22 mouse cellular contexts compared by ENCODE assay signal in the genomic region with DNA sequence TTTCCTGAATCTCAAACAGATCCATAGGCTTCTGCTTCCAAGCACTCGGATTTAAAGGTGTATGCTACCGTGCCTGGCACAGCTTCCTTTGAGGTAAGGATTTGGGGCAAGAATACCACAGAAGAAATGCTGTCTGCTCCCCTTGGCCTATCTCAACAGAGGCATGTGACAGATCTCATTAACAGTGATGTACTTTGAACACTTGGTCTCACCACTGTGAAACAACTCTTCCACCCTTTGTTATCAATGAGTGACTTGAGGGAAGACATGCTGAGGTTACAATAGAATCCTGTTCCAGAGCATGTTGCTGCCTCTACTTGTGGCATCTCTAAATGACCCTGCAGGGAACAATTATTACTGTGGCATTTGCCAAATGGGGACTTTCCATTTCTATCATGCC. TPM values are rescaled to one million over a fixed set of nuclear protein-coding genes. Genes with fewer than 3 reads are reported as not detected.
DNase-seq lines count a peak whose midpoint lies in the region; ATAC-seq lines count a peak whose summit lies in the region.
"Had no signal": no experiment of that assay in that cellular context is flagged by ENCODE, and none has a peak within 500 bp of the region (broad histone marks: within the 10 kb centered on the region; RNA-seq: fewer than 3 reads in every experiment).

No protein-coding gene starts in this region.

- no peaks in the 10 kb centered on the region for H3K27me3 ChIP-seq in intestine, embryonic 16.5 days (replicated peaks; ENCODE audit: control insufficient read depth, insufficient read depth, low read length)
- H3K27me3 ChIP-seq in intestine, embryonic 15.5 days (replicated peaks): no peaks in the 10 kb centered on the region
- H3K27me3 ChIP-seq: CH12.LX; embryonic facial prominence, embryonic 12.5 days; forebrain, embryonic 13.5 days; forebrain, embryonic 15.5 days had no signal

- H3K9me3 ChIP-seq in intestine, embryonic 16.5 days (ENCODE audit: control insufficient read depth, low read length): no peaks in the 10 kb centered on the region
- no peaks in the 10 kb centered on the region for H3K9me3 ChIP-seq in intestine, embryonic 15.5 days
- H3K9me3 ChIP-seq: embryonic facial prominence, embryonic 10.5 days; embryonic facial prominence, embryonic 12.5 days; forebrain, embryonic 13.5 days; forebrain, embryonic 15.5 days; G1E had no signal

- H3K4me1 ChIP-seq in intestine, embryonic 16.5 days (ENCODE audit: control insufficient read depth, insufficient read depth, low read length): no peaks in the 10 kb centered on the region
- H3K4me1 ChIP-seq in intestine, embryonic 15.5 days (replicated peaks): no peaks in the 10 kb centered on the region
- H3K4me1 ChIP-seq: embryonic facial prominence, embryonic 12.5 days; forebrain, embryonic 13.5 days had no signal

- peak; percentile 53 for ATAC-seq in intestine, embryonic 16.5 days
- ATAC-seq in intestine, embryonic 15.5 days: no peak
- ATAC-seq: CD4-positive, CD25-positive, alpha-beta regulatory T cell, adult 4 months; forebrain, embryonic 13.5 days; forebrain, embryonic 15.5 days; forebrain, postnatal 0 days had no signal

- no peak overlapping the region for H3K4me2 ChIP-seq in intestine, embryonic 16.5 days (ENCODE audit: low read depth, low read length)
- H3K4me2 ChIP-seq in intestine, embryonic 15.5 days (replicated peaks): no peak overlapping the region
- H3K4me2 ChIP-seq: embryonic facial prominence, embryonic 12.5 days; forebrain, embryonic 13.5 days; forebrain, embryonic 15.5 days had no signal

- H3K27ac ChIP-seq in intestine, embryonic 16.5 days (ENCODE audit: low read length): no peak overlapping the region
- H3K27ac ChIP-seq in intestine, embryonic 15.5 days: no peak overlapping the region
- H3K27ac ChIP-seq: embryonic facial prominence, embryonic 10.5 days; embryonic facial prominence, embryonic 12.5 days; forebrain, embryonic 13.5 days; forebrain, embryonic 15.5 days had no signal

- no peak overlapping the region for H3K4me3 ChIP-seq in intestine, embryonic 16.5 days (ENCODE audit: low read length)
- H3K4me3 ChIP-seq in intestine, embryonic 15.5 days (replicated peaks): no peak overlapping the region
- H3K4me3 ChIP-seq: embryonic facial prominence, embryonic 10.5 days; embryonic facial prominence, embryonic 12.5 days; forebrain, embryonic 13.5 days; forebrain, embryonic 15.5 days had no signal

- WGBS in intestine, embryonic 16.5 days: 68% methylated on average over 2 of the region's 2 CpGs
- WGBS in intestine, embryonic 15.5 days: 69% methylated on average over 2 of the region's 2 CpGs

- no peak overlapping the region for H3K9ac ChIP-seq in intestine, embryonic 16.5 days (ENCODE audit: low read depth, low read length)
- no peak overlapping the region for H3K9ac ChIP-seq in intestine, embryonic 15.5 days
- H3K9ac ChIP-seq: embryonic facial prominence, embryonic 12.5 days; forebrain, embryonic 13.5 days; forebrain, embryonic 15.5 days; forebrain, postnatal 0 days had no signal

- no peaks in the 10 kb centered on the region for H3K36me3 ChIP-seq in intestine, embryonic 16.5 days (ENCODE audit: control insufficient read depth, insufficient read depth, low read length)
- no peaks in the 10 kb centered on the region for H3K36me3 ChIP-seq in intestine, embryonic 15.5 days
- H3K36me3 ChIP-seq: embryonic facial prominence, embryonic 10.5 days; embryonic facial prominence, embryonic 12.5 days; forebrain, embryonic 15.5 days; G1E had no signal

- DNase-seq in Muller cell, postnatal 12 days (ENCODE audit: inconsistent ontology term): peak; percentile 18
- DNase-seq in yolk sac, embryonic 10.5 days (ENCODE audit: low spot score): peak; percentile 4
- no peak for DNase-seq in right cerebral cortex, adult 2 months (ENCODE audit: low spot score in 2 of 2)
- DNase-seq: adrenal gland, adult 8-10 months; adrenal gland, postnatal 14 days; adrenal gland, postnatal 36 days; B cell, adult 2 months; cerebellum, adult 11-12 months; cerebellum, adult 2 months; cerebellum, adult 9-10 months; cerebellum, postnatal 10 days; cerebellum, postnatal 25 days; forebrain, postnatal 0 days had no signal

RNA-seq across cellular contexts. Expression of gene Cdkal1, which starts 4.6 kb away (rescaled TPM):
- polyA plus RNA-seq in intestine, embryonic 16.5 days (2015; fragmentation: Nextera tagmentation; extraction: Ambion mirVana): 23.4 and 25.0 TPM in 2 replicates
- 26.0 and 30.4 TPM in 2 replicates for polyA plus RNA-seq in intestine, embryonic 15.5 days (2015; fragmentation: Nextera tagmentation; extraction: Ambion mirVana)

Comparison
In these comparisons a context has a peak if more than half of its experiments do, and no peak if none do; other contexts are left out.
1. DNase-seq: peak in Muller cell, postnatal 12 days (single experiment) and yolk sac, embryonic 10.5 days (single experiment); none in right cerebral cortex, adult 2 months (0 of 2).